Mouse (Mus musculus) right cerebral cortex, postnatal 14 days (tissue): Measurements from ENCODE around the gene Aptx.

Experiments
- DNase-seq: peaks from one replicate; pipeline ENCODE4 v3.0.0; 2022

The Aptx gene

GRCm38 (mm10) chr4:40666237-40667012, 36.6 kb downstream of the Aptx start:
- DNase-seq = no peak

GRCm38 (mm10) chr4:40651055-40651454, 51.9 kb downstream of the Aptx start:
- no peak for DNase-seq

- no peak for DNase-seq
Measured at GRCm38 (mm10) chr4:40649111-40649510, 53.9 kb downstream of the Aptx start.

- no peak for DNase-seq
Measured at GRCm38 (mm10) chr4:40643567-40643966, 59.4 kb downstream of the Aptx start.

GRCm38 (mm10) chr4:40640991-40641390, 62.0 kb downstream of the Aptx start:
- DNase-seq = no peak
